Mouse (Mus musculus) CH12.LX (cell line): ENCODE results near the gene Rab11fip5. TPM values are rescaled to one million over a fixed set of nuclear protein-coding genes. Genes with fewer than 3 reads are reported as not detected.

ENCODE experiments used
- DNase-seq: peaks from one replicate; pipeline ENCODE4 v3.0.0-alpha.2; 2013; ENCODE audit errors: extremely low read depth
- H3K27ac ChIP-seq: 2 replicates; pipeline ENCODE4 v1.5.1; 2012; ENCODE audit warnings: low read depth, mild to moderate bottlenecking, control low read depth, moderate library complexity; ENCODE audit not compliant: insufficient read depth
- H3K27me3 ChIP-seq: replicated peaks from 2 replicates; pipeline ENCODE3; 2012; ENCODE audit warnings: inconsistent platforms
- H3K36me3 ChIP-seq, 2 experiments: replicated peaks in 1 of 2; 2 replicates each; pipeline versions ENCODE3 to v1.6.1; 2012; ENCODE audit warnings: inconsistent platforms in 1 of 2, low read length in 1 of 2, mild to moderate bottlenecking in 1 of 2, mixed read lengths in 1 of 2, moderate library complexity in 1 of 2; ENCODE audit not compliant: control insufficient read depth in 1 of 2, insufficient read depth in 1 of 2
- H3K4me1 ChIP-seq, 2 experiments: 2 replicates each; pipeline ENCODE4 v1.6.1; 2012; ENCODE audit warnings: inconsistent platforms in 1 of 2, moderate library complexity in 1 of 2; ENCODE audit not compliant: insufficient read depth in 2 of 2, control insufficient read depth in 1 of 2
- H3K4me2 ChIP-seq: 2 replicates; pipeline ENCODE4 v1.6.1; 2012; ENCODE audit warnings: low read depth, mild to moderate bottlenecking, control low read depth; ENCODE audit not compliant: poor library complexity, insufficient read depth, severe bottlenecking
- H3K4me3 ChIP-seq, 3 experiments: fragments of 150-350 bp in 1 of 3; sonication (generic) in 1 of 3; replicated peaks in 1 of 3; 2 replicates each; pipeline versions ENCODE3 to v1.5.1; 2011 to 2012; ENCODE audit warnings: low read depth in 2 of 3, low read length in 2 of 3, mild to moderate bottlenecking in 2 of 3, moderate library complexity in 2 of 3, control low read depth in 1 of 3, improper control_type of control experiment in 1 of 3, inconsistent platforms in 1 of 3, mixed read lengths in 1 of 3; ENCODE audit not compliant: poor library complexity in 1 of 3
- H3K79me2 ChIP-seq: replicated peaks from 2 replicates; pipeline ENCODE4 v1.6.1; 2012; ENCODE audit warnings: mild to moderate bottlenecking, moderate library complexity; ENCODE audit not compliant: control insufficient read depth, poor library complexity, insufficient read depth, severe bottlenecking; ENCODE audit errors: extremely low read depth
- H3K9ac ChIP-seq: 2 replicates; pipeline ENCODE4 v1.6.1; 2012; ENCODE audit warnings: low read depth, mild to moderate bottlenecking, control low read depth, moderate library complexity; ENCODE audit not compliant: insufficient read depth
- H3K9me3 ChIP-seq: replicated peaks from 2 replicates; pipeline ENCODE3; 2012; ENCODE audit warnings: low read length, inconsistent platforms, mixed read lengths
- BHLHE40 ChIP-seq: IDR thresholded peaks from 2 replicates; pipeline ENCODE4 v1.6.1; 2011; ENCODE audit warnings: mild to moderate bottlenecking, low read depth, low read length, improper control_type of control experiment
- CHD1 ChIP-seq: IDR thresholded peaks from 2 replicates; pipeline ENCODE4 v1.6.1; 2012; ENCODE audit warnings: low read depth, low read length, improper control_type of control experiment, inconsistent platforms
- CTCF ChIP-seq, 2 experiments: IDR thresholded peaks in 1 of 2; conservative IDR thresholded peaks in 1 of 2; 2 replicates each; pipeline ENCODE4 v1.5.1; 2011 to 2012; ENCODE audit warnings: low read depth in 2 of 2, low read length in 2 of 2, improper control_type of control experiment in 1 of 2, inconsistent platforms in 1 of 2, mild to moderate bottlenecking in 1 of 2, moderate library complexity in 1 of 2
- E2F4 ChIP-seq: IDR thresholded peaks from 2 replicates; pipeline ENCODE4 v1.6.1; 2011; ENCODE audit warnings: low read depth, low read length, improper control_type of control experiment; ENCODE audit not compliant: insufficient replicate concordance
- ELF1 ChIP-seq: IDR thresholded peaks from 2 replicates; pipeline ENCODE4 v1.6.1; 2014; ENCODE audit warnings: low read depth, mild to moderate bottlenecking, inconsistent platforms, low read length, improper control_type of control experiment
- ETS1 ChIP-seq: conservative IDR thresholded peaks from 2 replicates; pipeline ENCODE4 v1.6.1; 2012; ENCODE audit warnings: low read depth, mild to moderate bottlenecking, inconsistent platforms, low read length, improper control_type of control experiment, moderate library complexity
- GABPA ChIP-seq: IDR thresholded peaks from 2 replicates; pipeline ENCODE4 v1.6.1; 2012; ENCODE audit warnings: low read depth, low read length, improper control_type of control experiment, inconsistent platforms; ENCODE audit not compliant: insufficient replicate concordance
- IRF4 ChIP-seq: IDR thresholded peaks from 2 replicates; pipeline ENCODE4 v1.6.1; 2014; ENCODE audit warnings: low read depth, mild to moderate bottlenecking, inconsistent platforms, low read length, improper control_type of control experiment
- MAX ChIP-seq: IDR thresholded peaks from 2 replicates; pipeline ENCODE4 v1.6.1; 2011; ENCODE audit warnings: low read length, improper control_type of control experiment
- MAZ ChIP-seq: IDR thresholded peaks from 2 replicates; pipeline ENCODE4 v1.6.1; 2012; ENCODE audit warnings: low read depth, mild to moderate bottlenecking, inconsistent platforms, low read length, improper control_type of control experiment, moderate library complexity
- MEF2A ChIP-seq: IDR thresholded peaks from 2 replicates; pipeline ENCODE4 v1.6.1; 2014; ENCODE audit warnings: low read depth, mild to moderate bottlenecking, inconsistent platforms, low read length, improper control_type of control experiment, borderline replicate concordance
- MXI1 ChIP-seq: IDR thresholded peaks from 2 replicates; pipeline ENCODE4 v1.6.1; 2011; ENCODE audit warnings: mild to moderate bottlenecking, low read depth, low read length, improper control_type of control experiment
- MYC ChIP-seq: IDR thresholded peaks from 2 replicates; pipeline ENCODE4 v1.6.1; 2011; ENCODE audit warnings: low read depth, mild to moderate bottlenecking, improper control_type of control experiment, low read length
- NELFE ChIP-seq: IDR thresholded peaks from 2 replicates; pipeline ENCODE4 v1.6.1; 2011; ENCODE audit warnings: low read depth, low read length, improper control_type of control experiment
- PAX5 ChIP-seq: IDR thresholded peaks from 2 replicates; pipeline ENCODE4 v1.6.1; 2012; ENCODE audit warnings: low read length, inconsistent platforms, mixed read lengths
- POLR2A ChIP-seq: IDR thresholded peaks from 2 replicates; pipeline ENCODE4 v1.6.1; 2011; ENCODE audit warnings: low read depth, mild to moderate bottlenecking, improper control_type of control experiment, low read length
- RAD21 ChIP-seq: IDR thresholded peaks from 2 replicates; pipeline ENCODE4 v1.6.1; 2011; ENCODE audit warnings: low read depth, mild to moderate bottlenecking, low read length, improper control_type of control experiment, moderate library complexity
- SMC3 ChIP-seq: IDR thresholded peaks from 2 replicates; pipeline ENCODE4 v1.6.1; 2011; ENCODE audit warnings: low read depth, low read length, improper control_type of control experiment
- TBP ChIP-seq: conservative IDR thresholded peaks from 2 replicates; pipeline ENCODE4 v1.6.1; 2011; ENCODE audit warnings: low read depth, low read length, improper control_type of control experiment
- UBTF ChIP-seq: IDR thresholded peaks from 2 replicates; pipeline ENCODE4 v1.6.1; 2012; ENCODE audit warnings: low read depth, mild to moderate bottlenecking, inconsistent platforms, low read length, improper control_type of control experiment, moderate library complexity
- ZKSCAN1 ChIP-seq: IDR thresholded peaks from 2 replicates; pipeline ENCODE4 v1.6.1; 2012; ENCODE audit warnings: low read depth, inconsistent platforms, low read length, improper control_type of control experiment, borderline replicate concordance
- dilution Hi-C: fragments of 300-500 bp; cut with MboI; formaldehyde crosslinking; loops from 2 replicates; pipeline ENCODE4 v1.14.3; 2020; ENCODE audit warnings: low sequenced_read_pairs; ENCODE audit not compliant: extremely low pct_unique_long_range_greater_than_20kb, extremely low pct_ligation_motif_present
- in situ Hi-C: fragments of 300-500 bp; cut with MboI; formaldehyde crosslinking; loops from 3 replicates; pipeline ENCODE4 v1.14.3; 2019; ENCODE audit warnings: low sequenced_read_pairs, low pct_ligation_motif_present, low pct_unique_long_range_greater_than_20kb, mixed read lengths
- polyA plus RNA-seq: library from polyadenylated mRNA; unstranded; fragments of >175 nt; gene quantifications from 2 replicates; pipeline ENCODE4 v1.2.1, GENCODE M21; 2012; ENCODE audit warnings: low read depth; ENCODE audit not compliant: insufficient read length
- total RNA-seq, 2 experiments: library from RNA; depleted of rRNA; stranded (reverse); fragments of 300-350 nt in 1 of 2; fragments of >200 nt in 1 of 2; gene quantifications; 2 replicates each; pipeline ENCODE4 v1.2.3; 2012 to 2014

The Rab11fip5 gene
- total and polyA plus RNA-seq, 3 experiments, result 0.13 to 0.30 (median 0.17) TPM

DNA sequence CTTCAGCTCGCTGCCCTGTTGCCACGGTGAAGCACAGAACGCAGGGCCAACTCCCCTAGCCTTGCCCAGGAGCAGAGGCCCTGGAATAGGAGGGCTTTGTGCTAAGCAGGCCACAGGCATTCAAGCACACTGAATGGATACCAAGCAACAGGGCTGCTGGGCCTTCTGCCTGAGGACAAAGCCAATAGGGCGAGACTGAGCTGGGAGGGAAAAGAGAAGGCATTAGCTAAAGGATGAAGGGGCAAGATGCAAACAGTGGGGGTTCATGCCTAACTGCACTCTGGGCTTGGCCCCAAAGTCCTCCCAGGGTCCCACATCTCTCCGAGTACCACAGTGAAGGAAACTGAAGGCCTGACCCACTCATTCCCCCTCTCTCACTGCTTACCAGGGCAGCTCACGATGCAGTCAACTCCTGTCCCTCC is 54.0 kb downstream of the Rab11fip5 start:
- Histone ChIP-seq H3K79me2 (no peaks in the 10 kb centered on the region), H3K4me2 (no peak overlapping the region), H3K4me1 (peaks cover 5 to 15% of the 10 kb centered on the region in 2 experiments; a peak in 3 of 4 replicates), H3K9me3 (no peaks in the 10 kb centered on the region), H3K36me3 (no peaks in the 10 kb centered on the region), H3K4me3 (no peak overlapping the region), H3K27ac (no peak overlapping the region), H3K9ac (no peak overlapping the region), H3K27me3 (no peaks in the 10 kb centered on the region)
- TF ChIP-seq MAX, result no peak
- in situ Hi-C loops (no loop called here), dilution Hi-C loops (no loop called here)
- DNase-seq, result no peak

DNA sequence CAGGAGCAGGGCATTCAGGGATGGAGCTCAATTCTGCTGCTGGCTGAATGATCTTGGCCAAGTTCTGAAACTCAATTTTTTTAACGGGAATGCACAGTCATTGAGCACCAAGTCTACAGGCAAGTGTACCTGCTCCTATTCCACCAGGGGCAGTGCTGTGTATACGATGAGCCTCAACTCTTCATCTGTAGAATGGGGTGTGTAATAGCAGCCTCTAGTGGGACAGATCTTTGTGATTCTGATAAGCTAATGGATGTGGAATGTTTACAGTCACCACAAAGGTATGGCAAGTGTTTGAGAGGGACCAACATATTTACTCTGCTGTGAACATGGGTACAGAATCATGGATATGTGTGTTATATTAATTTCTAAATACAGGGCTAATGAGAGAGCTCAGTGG is 58.2 kb downstream of the Rab11fip5 start:
- Histone ChIP-seq H3K9me3 (no peaks in the 10 kb centered on the region), H3K9ac (no peak overlapping the region), H3K27me3 (no peaks in the 10 kb centered on the region), H3K4me3 (no peak overlapping the region), H3K36me3 (no peaks in the 10 kb centered on the region)
- in situ Hi-C loops, result no loop called here
- TF ChIP-seq MYC, result no peak
- TF ChIP-seq CTCF (conservative IDR thresholded peaks at IDR 0.05 in 1 of 2, IDR thresholded peaks at IDR 0.05 in 1 of 2; ENCODE audit: low read depth in 2 of 2, low read length in 2 of 2), result peak in 1 of 2 experiments; percentile 52; a peak in 2 of 4 replicates
- TF ChIP-seq RAD21, result peak; percentile 4
- TF ChIP-seq, all 38 proteins: peak for 2
- Histone ChIP-seq H3K27ac (no peak overlapping the region), H3K79me2 (no peaks in the 10 kb centered on the region), H3K4me2 (no peak overlapping the region), H3K4me1 (no peaks in the 10 kb centered on the region)
- DNase-seq, result no peak
- dilution Hi-C loops, result no loop called here

DNA sequence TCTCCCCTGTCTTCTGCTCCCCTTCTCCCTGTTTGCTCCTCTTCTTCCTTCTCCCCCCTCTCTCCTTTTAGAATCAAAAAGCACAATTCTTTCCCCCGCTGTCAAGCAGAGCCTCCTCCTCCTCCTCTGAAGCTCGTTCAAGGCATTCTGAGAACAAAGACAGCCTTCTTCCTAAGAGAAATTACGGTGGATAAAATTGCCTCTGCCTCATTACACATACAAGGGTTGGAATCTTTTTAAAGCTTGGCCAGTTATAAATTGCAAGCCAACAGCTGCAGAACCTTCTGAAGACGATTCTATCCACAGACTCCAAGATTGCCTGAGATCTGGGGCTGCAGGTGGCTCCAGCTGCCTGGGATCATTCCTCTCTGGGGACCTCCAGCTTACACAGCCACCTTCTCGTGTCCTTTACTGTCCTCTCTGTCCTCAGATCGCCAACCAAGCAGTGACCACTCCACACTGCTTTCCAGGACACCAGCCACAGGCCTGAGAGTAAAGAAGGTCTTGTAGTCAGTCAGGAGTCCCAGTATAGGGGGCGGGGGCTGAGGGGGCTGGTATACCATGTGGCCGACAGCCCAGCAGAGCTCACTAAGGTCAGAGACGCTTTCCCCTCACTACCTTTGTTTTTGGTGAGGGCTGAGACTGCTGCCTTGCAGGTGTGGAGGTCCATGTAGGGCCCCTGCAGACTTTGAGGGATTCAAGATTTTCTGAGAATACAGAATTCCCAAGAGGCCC is 60.2 kb downstream of the Rab11fip5 start:
- Histone ChIP-seq H3K4me3 (no peak overlapping the region), H3K4me2 (no peak overlapping the region), H3K36me3 (no peaks in the 10 kb centered on the region), H3K27me3 (no peaks in the 10 kb centered on the region), H3K79me2 (no peaks in the 10 kb centered on the region), H3K9ac (no peak overlapping the region), H3K27ac (no peak overlapping the region), H3K9me3 (no peaks in the 10 kb centered on the region), H3K4me1 (no peaks in the 10 kb centered on the region)
- dilution Hi-C loops, result no loop called here
- DNase-seq, result no peak
- in situ Hi-C loops, result no loop called here
- TF ChIP-seq BHLHE40, result no peak
- no peak for TF ChIP-seq MEF2A
- TF ChIP-seq MAX, result no peak
- no peak for TF ChIP-seq MAZ
- no peak for TF ChIP-seq TBP
- no peak for TF ChIP-seq POLR2A
- no peak for TF ChIP-seq E2F4
- TF ChIP-seq PAX5, result no peak
- TF ChIP-seq ETS1, result no peak
- no peak for TF ChIP-seq GABPA
- no peak for TF ChIP-seq IRF4
- TF ChIP-seq ELF1, result no peak
- TF ChIP-seq CHD1, result no peak
- TF ChIP-seq ZKSCAN1, result no peak
- TF ChIP-seq MXI1, result no peak
- TF ChIP-seq UBTF, result no peak
- TF ChIP-seq NELFE, result no peak
- no peak for TF ChIP-seq SMC3
